Mouse (Mus musculus) liver, embryonic 13.5 days (tissue): Measurements from ENCODE around the gene Ptchd4. TPM values are rescaled to one million over a fixed set of nuclear protein-coding genes. Genes with fewer than 3 reads are reported as not detected.

Experiments
- ATAC-seq: fragments of 200-750 bp; cut with Nextera tagmentation; 2 replicates; pipeline ENCODE4 v1.8.0; 2017; ENCODE audit warnings: low read depth, mild to moderate bottlenecking, moderate number of reproducible peaks, moderate library complexity
- DNase-seq: peaks from one replicate; pipeline ENCODE4 v3.0.0; 2022
- H3K27ac ChIP-seq: fragments of 300-500 bp; sonication (generic); 2 replicates; pipeline ENCODE4 v1.5.1; 2015; ENCODE audit warnings: moderate library complexity, mild to moderate bottlenecking, inconsistent platforms
- H3K27me3 ChIP-seq: fragments of 300-500 bp; sonication (generic); 2 replicates; pipeline ENCODE4 v1.6.1; 2015; ENCODE audit warnings: mild to moderate bottlenecking, inconsistent platforms
- H3K36me3 ChIP-seq: fragments of 300-500 bp; sonication (generic); 2 replicates; pipeline ENCODE4 v1.6.1; 2015; ENCODE audit warnings: mild to moderate bottlenecking, inconsistent platforms
- H3K4me1 ChIP-seq: fragments of 300-500 bp; sonication (generic); replicated peaks from 2 replicates; pipeline ENCODE4 v1.6.1; 2015; ENCODE audit warnings: inconsistent platforms
- H3K4me2 ChIP-seq: fragments of 300-500 bp; sonication (generic); 2 replicates; pipeline ENCODE4 v1.6.1; 2015; ENCODE audit warnings: inconsistent platforms, mild to moderate bottlenecking, moderate library complexity
- H3K4me3 ChIP-seq: fragments of 300-500 bp; sonication (generic); replicated peaks from 2 replicates; pipeline ENCODE4 v1.5.1; 2015; ENCODE audit warnings: mild to moderate bottlenecking, inconsistent platforms
- H3K9ac ChIP-seq: fragments of 300-500 bp; sonication (generic); 2 replicates; pipeline ENCODE4 v1.6.1; 2015; ENCODE audit warnings: mild to moderate bottlenecking, inconsistent platforms
- H3K9me3 ChIP-seq: fragments of 300-500 bp; sonication (generic); replicated peaks from 2 replicates; pipeline ENCODE4 v1.6.1; 2016; ENCODE audit warnings: inconsistent platforms
- WGBS: fragments of 180-500 bp; shearing (Covaris S2); methylation state at CpG from one replicate; pipeline ENCODE4 v1.1.7; 2015; ENCODE audit not compliant: insufficient replicate concordance; 5-methylcytosine and 5-hydroxymethylcytosine counted together
- polyA plus RNA-seq: library from polyadenylated mRNA; unstranded; fragments of >200 nt; fragmentation: Nextera tagmentation; extraction: Ambion mirVana; gene quantifications from 2 replicates; pipeline ENCODE4 v1.2.1, GENCODE M21; 2015

Gene Ptchd4
- polyA plus RNA-seq, 1 experiment from 2014 or later, result not detected

DNA sequence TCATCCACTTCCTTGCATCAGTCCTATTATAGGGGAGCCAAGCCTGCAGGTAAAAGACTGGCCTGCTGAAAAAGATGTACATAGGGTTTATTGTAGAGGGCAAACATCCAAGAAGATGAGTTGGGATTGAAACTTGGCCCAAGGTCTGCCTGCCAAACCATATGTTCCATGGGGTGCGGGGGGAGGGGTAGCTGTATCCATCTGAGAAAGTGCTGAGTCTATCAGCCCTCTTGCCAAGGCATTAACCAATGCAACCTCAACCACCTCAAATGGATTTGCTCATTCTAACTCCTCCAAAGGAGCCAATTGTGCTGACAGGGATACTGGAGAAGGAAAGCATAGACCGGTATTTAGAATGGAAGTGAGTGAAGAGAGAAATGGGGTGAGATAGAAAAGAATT lies 136.5 kb downstream of the Ptchd4 start:
- no peak for DNase-seq
- no peak overlapping the region for H3K27ac ChIP-seq
- H3K4me3 ChIP-seq, result no peak overlapping the region
- WGBS, result 55% methylated on average over 2 of the region's 2 CpGs
- H3K4me2 ChIP-seq, result no peak overlapping the region
- no peaks in the 10 kb centered on the region for H3K27me3 ChIP-seq
- H3K9ac ChIP-seq, result no peak overlapping the region
- no peak for ATAC-seq
- H3K4me1 ChIP-seq, result no peaks in the 10 kb centered on the region
- H3K36me3 ChIP-seq, result no peaks in the 10 kb centered on the region
- peaks cover 8% of the 10 kb centered on the region; the same call in 1 of the 2 replicates for H3K9me3 ChIP-seq

DNA sequence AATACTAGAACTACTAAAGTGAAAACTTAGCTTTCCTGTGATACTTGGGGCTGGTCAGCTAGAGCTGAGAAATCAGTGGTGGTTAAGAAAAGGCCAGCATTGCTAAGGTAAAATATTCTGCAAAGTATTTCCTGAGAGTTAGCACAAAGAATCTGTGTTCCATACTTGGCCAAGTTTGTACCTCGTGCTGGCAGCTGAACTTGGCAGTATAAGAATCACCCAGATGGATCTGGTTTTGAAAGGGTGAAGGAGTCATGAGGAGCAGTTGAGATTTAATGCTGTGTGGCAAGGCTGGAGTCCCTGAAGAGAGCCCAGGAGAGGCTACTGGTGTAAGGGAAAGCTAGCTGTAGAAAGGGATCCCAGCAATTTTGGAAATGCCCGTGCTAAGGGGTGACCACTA lies 140.7 kb downstream of the Ptchd4 start:
- H3K36me3 ChIP-seq, result no peaks in the 10 kb centered on the region
- ATAC-seq (no peak), DNase-seq (no peak)
- H3K4me2 ChIP-seq, result no peak overlapping the region
- no peak overlapping the region for H3K9ac ChIP-seq
- H3K4me1 ChIP-seq, result no peaks in the 10 kb centered on the region
- no peak overlapping the region for H3K4me3 ChIP-seq
- WGBS, result 43% methylated on average over 2 of the region's 2 CpGs
- no peak overlapping the region for H3K27ac ChIP-seq
- H3K27me3 ChIP-seq, result no peaks in the 10 kb centered on the region
- peaks cover 8% of the 10 kb centered on the region; the same call in 1 of the 2 replicates for H3K9me3 ChIP-seq

GRCm38 (mm10) chr17:42462726-42463125 lies 147.0 kb downstream of the Ptchd4 start:
- H3K36me3 ChIP-seq, result no peaks in the 10 kb centered on the region
- no peaks in the 10 kb centered on the region for H3K4me1 ChIP-seq
- no peak overlapping the region for H3K4me3 ChIP-seq
- ATAC-seq, result no peak
- no peak overlapping the region for H3K9ac ChIP-seq
- 0 out of 2 replicates have a peak, but pooled peaks cover 3% of the 10 kb centered on the region for H3K9me3 ChIP-seq
- H3K4me2 ChIP-seq, result no peak overlapping the region
- DNase-seq, result no peak
- H3K27ac ChIP-seq, result no peak overlapping the region
- no peaks in the 10 kb centered on the region for H3K27me3 ChIP-seq

- WGBS, result 52% methylated on average over 5 of the region's 5 CpGs
- no peaks in the 10 kb centered on the region for H3K4me1 ChIP-seq
Measured at GRCm38 (mm10) chr17:42480173-42480991, 164.6 kb downstream of the Ptchd4 start.

GRCm38 (mm10) chr17:42509356-42510262 lies 193.9 kb downstream of the Ptchd4 start:
- Histone ChIP-seq H3K4me1 (no peaks in the 10 kb centered on the region), H3K9ac (no peak overlapping the region), H3K27me3 (no peaks in the 10 kb centered on the region), H3K4me3 (no peak overlapping the region), H3K36me3 (no peaks in the 10 kb centered on the region), H3K27ac (no peak overlapping the region), H3K4me2 (no peak overlapping the region), H3K9me3 (no peaks in the 10 kb centered on the region)
- ATAC-seq (no peak), DNase-seq (no peak)
- WGBS, result 59% methylated on average over 9 of the region's 9 CpGs

More at GRCm38 (mm10) chr17:42480173-42480991, 164.6 kb downstream of the Ptchd4 start:
- no peaks in the 10 kb centered on the region for H3K36me3 ChIP-seq
- DNase-seq, result no peak
- H3K9me3 ChIP-seq, result no peaks in the 10 kb centered on the region
- H3K9ac ChIP-seq, result no peak overlapping the region
- H3K27me3 ChIP-seq, result no peaks in the 10 kb centered on the region
- H3K4me3 ChIP-seq, result no peak overlapping the region
- no peak overlapping the region for H3K27ac ChIP-seq
- no peak overlapping the region for H3K4me2 ChIP-seq
- no peak for ATAC-seq

GRCm38 (mm10) chr17:42530147-42530546 lies 214.4 kb downstream of the Ptchd4 start:
- no peak for ATAC-seq
- WGBS, result 40% methylated on average over 5 of the region's 5 CpGs
- no peak for DNase-seq

DNA sequence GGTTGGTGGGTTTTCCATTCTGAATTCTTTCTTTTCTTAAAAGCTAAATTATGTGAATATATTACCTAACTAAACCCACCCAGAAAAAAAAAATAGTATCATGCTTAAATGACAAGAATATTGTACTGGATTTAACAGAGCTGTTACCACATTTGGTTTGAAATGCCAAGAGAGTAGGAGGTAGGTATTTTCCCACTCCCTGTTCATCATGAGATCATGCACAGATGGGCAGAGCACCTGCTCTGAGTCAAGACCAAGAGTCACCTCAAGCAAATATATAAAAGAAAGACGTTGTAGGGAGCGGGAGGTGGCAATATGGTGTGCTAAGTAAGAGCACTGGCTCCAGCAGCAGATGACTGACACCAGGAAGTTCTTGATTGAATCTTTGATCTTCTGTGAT lies 233.8 kb downstream of the Ptchd4 start:
- Histone ChIP-seq H3K27ac (no peak overlapping the region), H3K36me3 (no peaks in the 10 kb centered on the region), H3K9ac (no peak overlapping the region), H3K4me2 (no peak overlapping the region), H3K9me3 (no peaks in the 10 kb centered on the region), H3K4me1 (no peaks in the 10 kb centered on the region), H3K27me3 (no peaks in the 10 kb centered on the region), H3K4me3 (no peak overlapping the region)
- no peak for DNase-seq
- whole genome bisulfite sequencing, result 64% methylated on average over 2 of the region's 2 CpGs
- ATAC-seq, result no peak

More at GRCm38 (mm10) chr17:42530147-42530546, 214.4 kb downstream of the Ptchd4 start:
- Histone ChIP-seq H3K27ac (no peak overlapping the region), H3K4me1 (no peaks in the 10 kb centered on the region), H3K9ac (no peak overlapping the region), H3K4me3 (no peak overlapping the region), H3K36me3 (no peaks in the 10 kb centered on the region), H3K9me3 (no peaks in the 10 kb centered on the region), H3K4me2 (no peak overlapping the region), H3K27me3 (no peaks in the 10 kb centered on the region)
